Mouse (Mus musculus): Measurements from ENCODE around the gene Vmn2r124. TPM values are rescaled to one million over a fixed set of nuclear protein-coding genes. Genes with fewer than 3 reads are reported as not detected.
"Not testable (repeated sequence)": the region's sequence is repeated elsewhere in the genome, so short reads cannot be mapped to it uniquely, and the experiment has no call there.

Gene Vmn2r124
- polyA plus RNA-seq (2015; fragmentation: Nextera tagmentation; extraction: Ambion mirVana): 0.03 TPM in 1 of 2 replicates, not detected in the other

DNA sequence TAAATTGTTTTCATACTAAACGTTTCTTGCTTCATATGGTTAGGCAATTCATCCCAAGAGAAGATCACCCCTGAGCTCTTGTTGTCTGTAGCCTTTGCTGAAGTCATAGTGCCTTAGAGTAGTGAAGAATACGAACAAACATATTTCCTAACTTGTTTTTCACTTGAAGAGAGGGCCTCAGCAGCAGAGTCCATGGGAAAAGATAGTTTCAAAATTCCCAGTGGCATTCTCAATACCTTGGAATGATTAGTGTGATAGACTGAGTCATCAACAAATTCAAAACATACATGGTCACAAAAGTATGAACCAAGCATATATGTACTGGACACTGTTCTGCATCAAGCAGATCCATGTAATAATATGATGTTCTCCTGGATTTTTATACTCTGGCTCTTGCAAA is at the start of gene Vmn2r124:
Gene Vmn2r124 (plus strand): TSS at position 301 of the 400 bp plus-strand sequence.
- Histone ChIP-seq H3K27ac (replicated peaks) (no peak within 1 kb of the TSS), H3K4me3 (replicated peaks) (no peak within 1 kb of the TSS), H3K9me3 (replicated peaks) (no peaks in the 10 kb centered on the region), H3K9ac (replicated peaks) (no peak within 1 kb of the TSS), H3K36me3 (no peaks in the 10 kb centered on the region), H3K4me1 (no peaks in the 10 kb centered on the region), H3K27me3 (replicated peaks) (no peaks in the 10 kb centered on the region), H3K4me2 (no peak within 1 kb of the TSS)
- no peak for ATAC-seq (ENCODE audit: low FRiP score)
- WGBS: 56% methylated on average over 2 of the region's 2 CpGs

DNA sequence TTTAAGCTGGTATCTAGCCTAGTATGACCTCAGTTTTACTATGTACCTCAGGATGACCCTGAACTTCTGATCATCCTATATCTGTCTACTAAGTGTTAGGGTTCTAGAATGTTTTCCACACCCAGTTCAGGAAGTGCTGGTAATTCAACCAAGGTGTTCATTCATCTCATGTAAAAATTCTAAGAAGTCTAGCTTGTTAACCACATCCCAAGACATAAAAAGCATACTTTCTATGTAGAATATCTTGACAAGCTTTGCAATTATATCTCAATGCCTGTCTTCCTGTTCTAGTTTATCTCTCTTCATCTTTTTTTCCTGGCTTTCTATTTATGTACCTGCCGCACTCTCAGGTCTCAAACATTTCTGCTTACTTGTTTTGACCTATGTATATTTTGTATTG is 44.5 kb upstream of the Vmn2r124 start:
- 97% methylated on average over 1 of the region's 1 CpGs for WGBS
- ATAC-seq (ENCODE audit: low FRiP score): no peak
- no peak overlapping the region for H3K9ac ChIP-seq (replicated peaks)
- H3K27me3 ChIP-seq (replicated peaks): no peaks in the 10 kb centered on the region
- no peak overlapping the region for H3K4me3 ChIP-seq (replicated peaks)
- H3K4me1 ChIP-seq: no peaks in the 10 kb centered on the region
- 0 out of 2 replicates have a peak, but pooled peaks cover 3% of the 10 kb centered on the region for H3K9me3 ChIP-seq (replicated peaks)
- no peak overlapping the region for H3K4me2 ChIP-seq
- no peak overlapping the region for H3K27ac ChIP-seq (replicated peaks)
- H3K36me3 ChIP-seq: no peaks in the 10 kb centered on the region

DNA sequence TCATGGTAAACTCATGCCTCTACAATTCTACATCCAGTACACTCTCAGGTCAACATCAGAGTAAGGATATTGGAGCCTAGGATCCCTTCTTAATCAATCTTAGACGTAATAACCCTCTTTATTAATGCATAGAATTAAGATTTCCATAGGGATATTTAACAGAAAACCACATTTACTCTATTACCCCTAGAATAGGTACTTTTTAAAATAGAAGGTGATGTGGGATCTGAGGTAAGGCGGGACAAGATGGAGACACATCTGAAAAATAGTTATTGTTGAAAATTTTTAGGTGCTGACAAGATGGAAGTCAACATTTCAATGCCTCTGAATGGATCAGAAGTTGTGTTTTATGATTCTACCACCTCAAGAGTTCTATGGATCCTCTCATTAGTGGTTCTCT is 27.8 kb upstream of the Vmn2r124 start, which contains the start of gene Fpr-rs4:
Gene Fpr-rs4 (plus strand): TSS at position 301 of the 400 bp plus-strand sequence.
- H3K9ac ChIP-seq (replicated peaks): no peak within 1 kb of the TSS
- no peak within 1 kb of the TSS for H3K4me2 ChIP-seq
- ATAC-seq (ENCODE audit: low FRiP score): no peak
- 62% methylated on average over 2 of the region's 2 CpGs for WGBS
- H3K27me3 ChIP-seq (replicated peaks): no peaks in the 10 kb centered on the region
- no peaks in the 10 kb centered on the region for H3K4me1 ChIP-seq
- no peak within 1 kb of the TSS for H3K4me3 ChIP-seq (replicated peaks)
- H3K9me3 ChIP-seq (replicated peaks): no peaks in the 10 kb centered on the region
- H3K36me3 ChIP-seq: no peaks in the 10 kb centered on the region
- no peak within 1 kb of the TSS for H3K27ac ChIP-seq (replicated peaks)

- H3K4me2 ChIP-seq; H3K4me1 ChIP-seq; H3K36me3 ChIP-seq; H3K27ac ChIP-seq (replicated peaks); H3K9ac ChIP-seq (replicated peaks); ATAC-seq (ENCODE audit: low FRiP score); H3K27me3 ChIP-seq (replicated peaks); H3K4me3 ChIP-seq (replicated peaks); H3K9me3 ChIP-seq (replicated peaks): not testable (repeated sequence)
Observed at GRCm38 (mm10) chr17:18084716-18085115, 35.5 kb downstream of the Vmn2r124 start, which contains the start of gene Vmn2r91. Gene Vmn2r91, plus strand, starts transcription at chr17:18085016.

DNA sequence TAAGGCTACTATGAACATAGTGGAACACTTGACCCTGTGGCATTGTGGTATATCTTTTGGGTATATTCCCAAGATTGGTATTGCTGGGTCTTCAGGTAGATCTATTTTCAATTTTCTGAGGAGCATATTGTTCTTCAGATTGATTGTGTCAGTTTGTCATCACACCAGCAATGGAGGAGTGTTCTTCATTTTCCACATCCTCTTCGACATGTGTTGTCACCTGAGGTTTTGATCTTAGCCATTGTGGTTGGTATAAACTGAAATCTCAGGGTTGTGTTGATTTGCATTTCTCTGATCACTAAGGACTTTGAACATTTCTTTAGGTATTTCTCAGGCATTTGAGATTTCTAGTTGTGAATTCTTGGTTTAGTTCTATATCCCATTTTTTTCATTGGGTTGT is 46.4 kb downstream of the Vmn2r124 start:
- not testable (repeated sequence) for H3K9me3 ChIP-seq (replicated peaks); H3K4me1 ChIP-seq; H3K9ac ChIP-seq (replicated peaks); H3K4me2 ChIP-seq; H3K36me3 ChIP-seq; ATAC-seq (ENCODE audit: low FRiP score); H3K4me3 ChIP-seq (replicated peaks); H3K27ac ChIP-seq (replicated peaks); H3K27me3 ChIP-seq (replicated peaks)
- WGBS: 61% methylated on average over 1 of the region's 1 CpGs

- not testable (repeated sequence) for H3K27me3 ChIP-seq (replicated peaks); H3K4me2 ChIP-seq; H3K4me3 ChIP-seq (replicated peaks); H3K4me1 ChIP-seq; H3K9ac ChIP-seq (replicated peaks); H3K36me3 ChIP-seq; H3K27ac ChIP-seq (replicated peaks); H3K9me3 ChIP-seq (replicated peaks); ATAC-seq (ENCODE audit: low FRiP score)
- WGBS: 89% methylated on average over 3 of the region's 3 CpGs
Observed at GRCm38 (mm10) chr17:18102265-18102664, 53.0 kb downstream of the Vmn2r124 start.

Other genes with a start within 250 kb of the Vmn2r124 start
- gene Spaca6, start 222.3 kb upstream of the Vmn2r124 start, polyA plus RNA-seq (2015; fragmentation: Nextera tagmentation; extraction: Ambion mirVana): 21.8 and 29.6 TPM in 2 replicates
- 1.4 and 1.9 TPM in 2 replicates for gene Has1, start 194.2 kb upstream of the Vmn2r124 start, polyA plus RNA-seq (2015; fragmentation: Nextera tagmentation; extraction: Ambion mirVana)
- 0.15 and 0.23 TPM in 2 replicates for gene Fpr1, start 165.5 kb upstream of the Vmn2r124 start, polyA plus RNA-seq (2015; fragmentation: Nextera tagmentation; extraction: Ambion mirVana)
- 0.44 TPM in 1 of 2 replicates, not detected in the other for gene Fpr2, start 161.6 kb upstream of the Vmn2r124 start, polyA plus RNA-seq (2015; fragmentation: Nextera tagmentation; extraction: Ambion mirVana)
- gene Fpr3, start 161.6 kb upstream of the Vmn2r124 start, polyA plus RNA-seq (2015; fragmentation: Nextera tagmentation; extraction: Ambion mirVana): not detected in 2 replicates
- not detected in 2 replicates for gene Fpr-rs4, start 27.7 kb upstream of the Vmn2r124 start, polyA plus RNA-seq (2015; fragmentation: Nextera tagmentation; extraction: Ambion mirVana)
- not detected in 2 replicates for gene Vmn2r91, start 35.6 kb downstream of the Vmn2r124 start, polyA plus RNA-seq (2015; fragmentation: Nextera tagmentation; extraction: Ambion mirVana)
- gene Vmn2r92, start 102.5 kb downstream of the Vmn2r124 start, polyA plus RNA-seq (2015; fragmentation: Nextera tagmentation; extraction: Ambion mirVana): not detected in 2 replicates
- gene Vmn2r94, start 228.3 kb downstream of the Vmn2r124 start, polyA plus RNA-seq (2015; fragmentation: Nextera tagmentation; extraction: Ambion mirVana): not detected in 2 replicates
- gene Vmn2r93, start 248.7 kb downstream of the Vmn2r124 start, polyA plus RNA-seq (2015; fragmentation: Nextera tagmentation; extraction: Ambion mirVana): not detected in 2 replicates

All from neural tube, embryonic 15.5 days (tissue).